Mouse (Mus musculus) testis, adult 2 months (tissue): ENCODE measurements at regions not wholly inside any gene's neighbourhood (a gene's known extent, or its start where the extent isn't known, plus 50 kb on each side); places are given as distances from the start of the nearest gene placed in this dataset.
A peak's percentile ranks its signal among the peaks of the same experiment; 100 is the strongest.

Source experiments
- H3K27ac ChIP-seq: fragments of 200-500 bp; 2 replicates; pipeline ENCODE4 v1.5.1; 2012; ENCODE audit warnings: low read depth, low read length; ENCODE audit not compliant: control insufficient read depth, insufficient read depth
- H3K27me3 ChIP-seq: fragments of 200-500 bp; 2 replicates; pipeline ENCODE4 v1.6.1; 2012; ENCODE audit warnings: mild to moderate bottlenecking, low read length, moderate library complexity; ENCODE audit not compliant: control insufficient read depth, insufficient read depth
- H3K36me3 ChIP-seq: fragments of 200-500 bp; 2 replicates; pipeline ENCODE4 v1.6.1; 2012; ENCODE audit warnings: mild to moderate bottlenecking, low read length; ENCODE audit not compliant: control insufficient read depth, insufficient read depth
- H3K4me1 ChIP-seq: fragments of 200-500 bp; 2 replicates; pipeline ENCODE4 v1.6.1; 2012; ENCODE audit warnings: low read length; ENCODE audit not compliant: control insufficient read depth, insufficient read depth
- H3K4me3 ChIP-seq: fragments of 200-500 bp; 2 replicates; pipeline ENCODE4 v1.5.1; 2012; ENCODE audit warnings: low read depth, mild to moderate bottlenecking, low read length, moderate library complexity, mixed read lengths; ENCODE audit not compliant: control insufficient read depth
- CTCF ChIP-seq: fragments of 200-500 bp; IDR thresholded peaks from 2 replicates; pipeline ENCODE4 v1.5.1; 2012; ENCODE audit warnings: low read depth, mild to moderate bottlenecking, inconsistent platforms, low read length, moderate library complexity; ENCODE audit not compliant: control insufficient read depth, insufficient read depth, insufficient replicate concordance
- POLR2A ChIP-seq: fragments of 200-500 bp; IDR thresholded peaks from 2 replicates; pipeline ENCODE4 v1.6.1; 2012; ENCODE audit warnings: low read depth, mild to moderate bottlenecking, inconsistent platforms, low read length, moderate library complexity; ENCODE audit not compliant: control insufficient read depth

DNA sequence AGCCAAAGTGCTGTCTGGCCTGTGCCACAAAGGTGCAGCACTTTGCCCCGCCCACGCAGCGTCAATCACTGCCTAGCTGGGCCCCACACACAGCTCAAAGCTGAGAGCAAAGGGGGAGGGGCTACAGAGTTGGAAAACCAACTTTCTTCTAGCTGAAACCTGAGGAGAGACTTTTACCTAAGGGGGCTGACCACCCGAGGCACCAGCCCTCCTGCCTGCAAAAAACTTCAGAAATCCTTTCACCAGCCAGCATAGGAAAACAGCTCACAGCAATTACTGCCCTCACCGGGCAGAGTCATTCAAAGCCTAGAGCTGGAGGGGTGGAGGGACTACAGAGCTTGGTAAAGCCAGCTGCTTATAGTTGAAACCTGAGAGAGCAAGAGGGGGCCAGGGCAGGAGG, 74.6 kb upstream of the Pabpc5 start:
- Histone ChIP-seq H3K36me3 (no peaks in the 10 kb centered on the region), H3K4me1 (no peaks in the 10 kb centered on the region), H3K27ac (no peak overlapping the region), H3K4me3 (peak overlapping the region; percentile 11), H3K27me3 (no peaks in the 10 kb centered on the region)
- TF ChIP-seq POLR2A (no peak), CTCF (no peak)
